Mouse (Mus musculus): Measurements from ENCODE around the gene Hspg2. TPM values are rescaled to one million over a fixed set of nuclear protein-coding genes. Genes with fewer than 3 reads are reported as not detected.

The Hspg2 gene
- polyA plus RNA-seq, 1 experiment from 2014 or later = 5.2 TPM

DNA sequence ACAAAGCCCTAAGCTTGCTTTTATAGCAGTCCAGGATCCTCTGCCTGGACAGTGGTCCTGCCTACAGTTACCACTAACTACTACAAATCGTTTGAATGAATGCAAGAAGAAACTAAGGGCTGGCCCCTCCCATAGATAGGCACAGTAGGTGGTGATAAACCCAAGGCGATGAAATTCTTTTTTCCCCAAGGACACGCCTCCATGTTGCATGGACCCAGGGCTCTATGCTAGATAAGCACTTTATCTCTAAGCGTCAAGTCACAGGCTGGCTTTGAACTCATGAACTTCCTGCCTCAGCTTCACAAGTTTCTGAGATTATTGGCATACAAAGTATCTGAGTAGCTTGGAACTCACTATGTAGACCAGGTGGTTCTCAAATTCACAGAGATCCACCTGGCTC, 11.3 kb upstream of the Hspg2 start:
- no peak overlapping the region for H3K9ac ChIP-seq (ENCODE audit: low read depth, low read length)
- H3K36me3 ChIP-seq (ENCODE audit: control insufficient read depth, insufficient read depth) = no peaks in the 10 kb centered on the region
- no peak overlapping the region for H3K4me2 ChIP-seq (ENCODE audit: low read depth, low read length)
- no peaks in the 10 kb centered on the region for H3K27me3 ChIP-seq (ENCODE audit: control insufficient read depth, insufficient read depth, low read depth, low read length)
- H3K4me1 ChIP-seq (ENCODE audit: control insufficient read depth, low read depth, low read length) = peaks cover 10% of the 10 kb centered on the region
- H3K4me3 ChIP-seq (ENCODE audit: low read depth, low read length) = no peak overlapping the region
- H3K27ac ChIP-seq (ENCODE audit: low read length) = no peak overlapping the region
- no peaks in the 10 kb centered on the region for H3K9me3 ChIP-seq (replicated peaks; ENCODE audit: control insufficient read depth, low read length)
- peak; percentile 69; the same call in 1 of the 2 replicates for ATAC-seq (ENCODE audit: low read depth)
- 22% methylated on average over 4 of the region's 4 CpGs for WGBS (ENCODE audit: insufficient replicate concordance)

- Histone ChIP-seq H3K27me3 (ENCODE audit: control insufficient read depth, insufficient read depth, low read depth, low read length) (no peaks in the 10 kb centered on the region), H3K9ac (ENCODE audit: low read depth, low read length) (no peak overlapping the region), H3K36me3 (ENCODE audit: control insufficient read depth, insufficient read depth) (no peaks in the 10 kb centered on the region), H3K9me3 (replicated peaks; ENCODE audit: control insufficient read depth, low read length) (no peaks in the 10 kb centered on the region), H3K4me1 (ENCODE audit: control insufficient read depth, low read depth, low read length) (peaks cover 10% of the 10 kb centered on the region), H3K4me2 (ENCODE audit: low read depth, low read length) (no peak overlapping the region), H3K4me3 (ENCODE audit: low read depth, low read length) (no peak overlapping the region), H3K27ac (ENCODE audit: low read length) (no peak overlapping the region)
- no peak for ATAC-seq (ENCODE audit: low read depth)
- 63% methylated on average over 9 of the region's 9 CpGs for whole genome bisulfite sequencing (ENCODE audit: insufficient replicate concordance)
These were observed 10.3 kb upstream of the Hspg2 start for GRCm38 (mm10) chr4:137458310-137458709.

- no peak overlapping the region for H3K27ac ChIP-seq (ENCODE audit: low read length)
- no peaks in the 10 kb centered on the region for H3K36me3 ChIP-seq (ENCODE audit: control insufficient read depth, insufficient read depth)
- 24% methylated on average over 5 of the region's 5 CpGs for WGBS (ENCODE audit: insufficient replicate concordance)
- H3K9ac ChIP-seq (ENCODE audit: low read depth, low read length) = no peak overlapping the region
- H3K4me1 ChIP-seq (ENCODE audit: control insufficient read depth, low read depth, low read length) = peaks cover 10% of the 10 kb centered on the region
- H3K4me3 ChIP-seq (ENCODE audit: low read depth, low read length) = no peak overlapping the region
- no peaks in the 10 kb centered on the region for H3K9me3 ChIP-seq (replicated peaks; ENCODE audit: control insufficient read depth, low read length)
- no peak for ATAC-seq (ENCODE audit: low read depth)
- no peaks in the 10 kb centered on the region for H3K27me3 ChIP-seq (ENCODE audit: control insufficient read depth, insufficient read depth, low read depth, low read length)
- no peak overlapping the region for H3K4me2 ChIP-seq (ENCODE audit: low read depth, low read length)
These were observed 9.7 kb upstream of the Hspg2 start for GRCm38 (mm10) chr4:137458861-137459260.

DNA sequence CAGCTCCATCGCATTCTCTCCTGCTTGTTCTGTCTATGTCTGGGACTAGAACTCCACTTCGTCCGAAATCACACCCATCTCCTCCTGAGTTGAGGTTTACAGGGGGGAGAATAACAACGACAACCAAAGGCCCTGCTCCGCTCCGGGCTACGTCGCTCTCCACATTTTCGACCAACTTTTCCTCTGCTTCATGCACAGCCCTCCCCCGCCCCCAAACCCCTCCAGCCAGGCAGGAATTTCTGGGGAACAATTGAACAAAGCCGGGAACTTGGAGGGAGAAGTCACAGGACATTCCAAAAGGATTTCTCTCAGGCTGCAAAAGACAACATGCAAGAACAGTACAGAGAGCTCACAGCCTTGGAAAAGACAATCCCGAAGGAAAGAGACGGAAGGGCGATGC, 7.9 kb upstream of the Hspg2 start:
- Histone ChIP-seq H3K36me3 (ENCODE audit: control insufficient read depth, insufficient read depth) (no peaks in the 10 kb centered on the region), H3K4me3 (ENCODE audit: low read depth, low read length) (no peak overlapping the region), H3K9me3 (replicated peaks; ENCODE audit: control insufficient read depth, low read length) (no peaks in the 10 kb centered on the region), H3K4me1 (ENCODE audit: control insufficient read depth, low read depth, low read length) (peaks cover 10% of the 10 kb centered on the region), H3K27me3 (ENCODE audit: control insufficient read depth, insufficient read depth, low read depth, low read length) (no peaks in the 10 kb centered on the region), H3K9ac (ENCODE audit: low read depth, low read length) (no peak overlapping the region), H3K27ac (ENCODE audit: low read length) (no peak overlapping the region), H3K4me2 (ENCODE audit: low read depth, low read length) (no peak overlapping the region)
- no peak for ATAC-seq (ENCODE audit: low read depth)
- WGBS (ENCODE audit: insufficient replicate concordance) = 62% methylated on average over 14 of the region's 14 CpGs

DNA sequence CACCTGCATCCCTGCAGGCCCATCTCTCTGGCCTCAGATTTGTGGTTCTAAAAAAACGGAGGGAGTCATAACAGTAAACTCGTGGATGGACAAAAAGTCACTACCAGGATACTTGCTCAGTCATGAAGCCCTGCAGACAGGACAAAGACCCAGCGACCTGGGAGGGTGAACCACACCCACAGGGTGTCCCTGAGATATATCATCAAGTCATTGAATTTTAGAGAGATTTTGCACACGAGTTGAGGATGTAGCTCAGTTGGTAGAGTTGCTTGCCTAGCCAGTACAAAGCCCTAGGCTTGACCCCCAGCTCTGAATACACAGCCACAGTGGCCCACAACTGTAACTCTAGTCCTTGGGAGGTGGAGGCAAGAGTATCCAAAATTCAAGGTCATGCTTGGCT, 7.4 kb upstream of the Hspg2 start:
- Histone ChIP-seq H3K4me3 (ENCODE audit: low read depth, low read length) (no peak overlapping the region), H3K4me1 (ENCODE audit: control insufficient read depth, low read depth, low read length) (peaks cover 10% of the 10 kb centered on the region), H3K9me3 (replicated peaks; ENCODE audit: control insufficient read depth, low read length) (no peaks in the 10 kb centered on the region), H3K4me2 (ENCODE audit: low read depth, low read length) (no peak overlapping the region), H3K36me3 (ENCODE audit: control insufficient read depth, insufficient read depth) (no peaks in the 10 kb centered on the region), H3K9ac (ENCODE audit: low read depth, low read length) (no peak overlapping the region), H3K27ac (ENCODE audit: low read length) (no peak overlapping the region), H3K27me3 (ENCODE audit: control insufficient read depth, insufficient read depth, low read depth, low read length) (no peaks in the 10 kb centered on the region)
- WGBS (ENCODE audit: insufficient replicate concordance) = 47% methylated on average over 4 of the region's 4 CpGs
- no peak for ATAC-seq (ENCODE audit: low read depth)

GRCm38 (mm10) chr4:137461981-137462690, 6.4 kb upstream of the Hspg2 start:
- Histone ChIP-seq H3K36me3 (ENCODE audit: control insufficient read depth, insufficient read depth) (no peaks in the 10 kb centered on the region), H3K9me3 (replicated peaks; ENCODE audit: control insufficient read depth, low read length) (no peaks in the 10 kb centered on the region), H3K4me1 (ENCODE audit: control insufficient read depth, low read depth, low read length) (peaks cover 8% of the 10 kb centered on the region), H3K27ac (ENCODE audit: low read length) (no peak overlapping the region), H3K27me3 (ENCODE audit: control insufficient read depth, insufficient read depth, low read depth, low read length) (no peaks in the 10 kb centered on the region), H3K4me3 (ENCODE audit: low read depth, low read length) (no peak overlapping the region), H3K9ac (ENCODE audit: low read depth, low read length) (no peak overlapping the region), H3K4me2 (ENCODE audit: low read depth, low read length) (no peak overlapping the region)
- WGBS (ENCODE audit: insufficient replicate concordance) = 65% methylated on average over 16 of the region's 16 CpGs
- ATAC-seq (ENCODE audit: low read depth) = no peak

GRCm38 (mm10) chr4:137465125-137465787, 3.3 kb upstream of the Hspg2 start:
- Histone ChIP-seq H3K4me2 (ENCODE audit: low read depth, low read length) (no peak overlapping the region), H3K4me3 (ENCODE audit: low read depth, low read length) (no peak overlapping the region), H3K36me3 (ENCODE audit: control insufficient read depth, insufficient read depth) (no peaks in the 10 kb centered on the region), H3K4me1 (ENCODE audit: control insufficient read depth, low read depth, low read length) (peaks cover 6% of the 10 kb centered on the region; the same call in 1 of the 2 replicates), H3K27me3 (ENCODE audit: control insufficient read depth, insufficient read depth, low read depth, low read length) (no peaks in the 10 kb centered on the region), H3K27ac (ENCODE audit: low read length) (no peak overlapping the region), H3K9me3 (replicated peaks; ENCODE audit: control insufficient read depth, low read length) (no peaks in the 10 kb centered on the region), H3K9ac (ENCODE audit: low read depth, low read length) (no peak overlapping the region)
- no peak for ATAC-seq (ENCODE audit: low read depth)
- 62% methylated on average over 13 of the region's 13 CpGs for WGBS (ENCODE audit: insufficient replicate concordance)

GRCm38 (mm10) chr4:137466991-137467390, 1.6 kb upstream of the Hspg2 start:
- Histone ChIP-seq H3K4me3 (ENCODE audit: low read depth, low read length) (no peak overlapping the region), H3K27ac (ENCODE audit: low read length) (no peak overlapping the region), H3K4me2 (ENCODE audit: low read depth, low read length) (no peak overlapping the region), H3K4me1 (ENCODE audit: control insufficient read depth, low read depth, low read length) (peaks cover 6% of the 10 kb centered on the region; the same call in 1 of the 2 replicates), H3K36me3 (ENCODE audit: control insufficient read depth, insufficient read depth) (no peaks in the 10 kb centered on the region), H3K9ac (ENCODE audit: low read depth, low read length) (no peak overlapping the region), H3K27me3 (ENCODE audit: control insufficient read depth, insufficient read depth, low read depth, low read length) (no peaks in the 10 kb centered on the region), H3K9me3 (replicated peaks; ENCODE audit: control insufficient read depth, low read length) (no peaks in the 10 kb centered on the region)
- WGBS (ENCODE audit: insufficient replicate concordance) = 59% methylated on average over 4 of the region's 4 CpGs
- no peak for ATAC-seq (ENCODE audit: low read depth)

DNA sequence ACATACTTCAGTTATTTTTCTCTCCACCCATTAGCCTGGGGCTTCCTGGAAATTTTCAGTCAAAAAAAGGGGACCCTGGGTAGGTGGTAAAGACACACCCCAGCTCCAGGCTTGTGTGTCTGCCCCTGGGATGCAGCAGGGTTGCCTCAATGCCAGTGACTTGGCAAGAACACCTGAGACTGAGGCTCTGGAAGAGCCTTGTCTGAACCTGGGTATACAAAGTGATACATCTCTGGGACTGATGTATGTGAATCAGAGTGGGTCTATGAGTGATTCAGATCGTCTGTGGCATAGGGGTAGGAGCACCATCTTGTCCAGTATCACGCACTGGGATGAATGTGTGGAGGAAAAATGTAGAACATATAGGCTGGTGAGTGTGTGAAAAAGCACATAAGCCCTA, 1.0 kb upstream of the Hspg2 start:
- no peaks in the 10 kb centered on the region for H3K9me3 ChIP-seq (replicated peaks; ENCODE audit: control insufficient read depth, low read length)
- H3K9ac ChIP-seq (ENCODE audit: low read depth, low read length) = no peak overlapping the region
- no peak overlapping the region for H3K27ac ChIP-seq (ENCODE audit: low read length)
- H3K4me2 ChIP-seq (ENCODE audit: low read depth, low read length) = no peak overlapping the region
- no peaks in the 10 kb centered on the region for H3K36me3 ChIP-seq (ENCODE audit: control insufficient read depth, insufficient read depth)
- ATAC-seq (ENCODE audit: low read depth) = no peak
- H3K4me3 ChIP-seq (ENCODE audit: low read depth, low read length) = no peak overlapping the region
- H3K4me1 ChIP-seq (ENCODE audit: control insufficient read depth, low read depth, low read length) = peaks cover 6% of the 10 kb centered on the region; the same call in 1 of the 2 replicates
- 81% methylated on average over 2 of the region's 2 CpGs for WGBS (ENCODE audit: insufficient replicate concordance)
- no peaks in the 10 kb centered on the region for H3K27me3 ChIP-seq (ENCODE audit: control insufficient read depth, insufficient read depth, low read depth, low read length)
